Mouse (Mus musculus) embryonic facial prominence, embryonic 13.5 days (tissue): ENCODE data around the gene Mtmr1. TPM values are rescaled to one million over a fixed set of nuclear protein-coding genes. Genes with fewer than 3 reads are reported as not detected.

Source experiments
- ATAC-seq: fragments of 200-750 bp; cut with Nextera tagmentation; 2 replicates; pipeline ENCODE4 v1.8.0; 2017; ENCODE audit warnings: low read depth; ENCODE audit not compliant: insufficient number of reproducible peaks, insufficient read depth, low FRiP score, low TSS enrichment
- H3K27ac ChIP-seq: fragments of 300-500 bp; sonication (generic); 2 replicates; pipeline ENCODE4 v1.5.1; 2015; ENCODE audit warnings: moderate library complexity, mild to moderate bottlenecking, inconsistent platforms
- H3K27me3 ChIP-seq: fragments of 300-500 bp; sonication (generic); 2 replicates; pipeline ENCODE4 v1.6.1; 2015; ENCODE audit warnings: mild to moderate bottlenecking, inconsistent platforms
- H3K36me3 ChIP-seq: fragments of 300-500 bp; sonication (generic); 2 replicates; pipeline ENCODE4 v1.6.1; 2015; ENCODE audit warnings: mild to moderate bottlenecking, inconsistent platforms
- H3K4me1 ChIP-seq: fragments of 300-500 bp; sonication (generic); 2 replicates; pipeline ENCODE4 v1.6.1; 2015; ENCODE audit warnings: inconsistent platforms
- H3K4me2 ChIP-seq: fragments of 300-500 bp; sonication (generic); 2 replicates; pipeline ENCODE4 v1.6.1; 2015; ENCODE audit warnings: moderate library complexity, mild to moderate bottlenecking, inconsistent platforms
- H3K4me3 ChIP-seq: fragments of 300-500 bp; sonication (generic); 2 replicates; pipeline ENCODE4 v1.5.1; 2015; ENCODE audit warnings: mild to moderate bottlenecking, inconsistent platforms
- H3K9ac ChIP-seq: fragments of 300-500 bp; sonication (generic); 2 replicates; pipeline ENCODE4 v1.6.1; 2015; ENCODE audit warnings: mild to moderate bottlenecking, inconsistent platforms
- H3K9me3 ChIP-seq: fragments of 300-500 bp; sonication (generic); 2 replicates; pipeline ENCODE4 v1.6.1; 2016; ENCODE audit warnings: inconsistent platforms
- WGBS: fragments of 180-500 bp; shearing (Covaris S2); methylation state at CpG from one replicate; pipeline ENCODE4 v1.1.7; 2015; ENCODE audit warnings: mixed read lengths; 5-methylcytosine and 5-hydroxymethylcytosine counted together
- polyA plus RNA-seq: library from polyadenylated mRNA; unstranded; fragments of >200 nt; fragmentation: Nextera tagmentation; extraction: Ambion mirVana; gene quantifications from 2 replicates; pipeline ENCODE4 v1.2.1, GENCODE M21; 2015

The Mtmr1 gene
- polyA plus RNA-seq, 1 experiment from 2014 or later, result 9.4 TPM

DNA sequence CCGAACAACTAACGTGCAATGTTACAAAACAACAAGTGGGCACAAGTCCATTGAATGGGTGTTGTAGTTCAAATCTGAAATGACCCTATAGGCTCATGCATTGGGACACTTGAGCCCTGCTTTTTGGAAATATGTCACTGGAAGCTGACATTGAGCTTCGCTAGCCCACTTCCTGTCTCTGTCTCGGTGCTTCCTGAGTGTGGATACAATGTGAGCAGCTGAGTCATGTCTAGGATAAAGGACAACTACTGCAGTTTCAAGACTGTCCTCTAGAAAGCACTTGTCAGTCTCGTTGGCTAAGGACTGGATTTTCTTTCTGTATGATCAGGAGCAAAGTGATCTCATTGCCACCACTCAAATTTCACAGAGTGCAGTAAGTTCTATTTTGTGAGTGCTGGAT lies 78.4 kb downstream of the Mtmr1 start:
- Histone ChIP-seq H3K36me3 (no peaks in the 10 kb centered on the region), H3K4me3 (no peak overlapping the region), H3K4me2 (no peak overlapping the region), H3K27ac (no peak overlapping the region), H3K9me3 (no peaks in the 10 kb centered on the region), H3K27me3 (no peaks in the 10 kb centered on the region), H3K4me1 (no peaks in the 10 kb centered on the region), H3K9ac (no peak overlapping the region)
- WGBS, result 84% methylated on average over 5 of the region's 5 CpGs
- no peak for ATAC-seq

DNA sequence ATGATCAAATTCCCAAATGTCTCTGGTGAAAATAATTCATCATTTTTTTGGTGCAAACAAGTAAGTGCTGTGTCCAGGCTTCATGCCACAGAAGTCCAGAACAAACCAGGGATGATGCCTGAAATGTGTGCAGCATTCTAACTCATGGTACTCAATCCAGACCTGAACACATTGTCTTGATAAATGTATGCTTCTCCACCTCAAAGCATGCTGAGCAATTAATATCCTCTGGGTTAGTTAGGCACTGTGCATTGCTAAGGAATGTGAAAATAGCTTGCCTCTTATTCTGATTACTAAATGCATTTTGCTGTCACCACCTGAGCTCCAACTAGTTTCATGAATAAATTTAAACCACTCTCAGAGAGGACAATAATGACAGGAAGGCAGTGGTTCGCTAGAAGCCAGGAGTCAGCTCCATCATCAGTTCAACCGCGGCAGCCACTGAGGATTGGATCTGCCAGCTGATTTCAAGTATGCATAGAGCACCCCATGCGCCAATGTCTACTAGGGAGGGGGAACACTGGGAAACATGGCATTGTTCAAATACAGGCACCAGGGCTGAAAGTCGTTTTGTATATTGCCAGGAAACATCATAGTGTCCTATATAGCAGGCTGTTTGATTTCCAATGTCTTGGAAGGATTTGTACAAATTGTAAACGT lies 91.6 kb downstream of the Mtmr1 start:
- H3K27ac ChIP-seq, result no peak overlapping the region
- no peaks in the 10 kb centered on the region for H3K9me3 ChIP-seq
- H3K4me3 ChIP-seq, result no peak overlapping the region
- no peaks in the 10 kb centered on the region for H3K36me3 ChIP-seq
- no peaks in the 10 kb centered on the region for H3K27me3 ChIP-seq
- WGBS, result 79% methylated on average over 6 of the region's 6 CpGs
- no peak for ATAC-seq
- no peaks in the 10 kb centered on the region for H3K4me1 ChIP-seq
- H3K4me2 ChIP-seq, result no peak overlapping the region
- no peak overlapping the region for H3K9ac ChIP-seq

DNA sequence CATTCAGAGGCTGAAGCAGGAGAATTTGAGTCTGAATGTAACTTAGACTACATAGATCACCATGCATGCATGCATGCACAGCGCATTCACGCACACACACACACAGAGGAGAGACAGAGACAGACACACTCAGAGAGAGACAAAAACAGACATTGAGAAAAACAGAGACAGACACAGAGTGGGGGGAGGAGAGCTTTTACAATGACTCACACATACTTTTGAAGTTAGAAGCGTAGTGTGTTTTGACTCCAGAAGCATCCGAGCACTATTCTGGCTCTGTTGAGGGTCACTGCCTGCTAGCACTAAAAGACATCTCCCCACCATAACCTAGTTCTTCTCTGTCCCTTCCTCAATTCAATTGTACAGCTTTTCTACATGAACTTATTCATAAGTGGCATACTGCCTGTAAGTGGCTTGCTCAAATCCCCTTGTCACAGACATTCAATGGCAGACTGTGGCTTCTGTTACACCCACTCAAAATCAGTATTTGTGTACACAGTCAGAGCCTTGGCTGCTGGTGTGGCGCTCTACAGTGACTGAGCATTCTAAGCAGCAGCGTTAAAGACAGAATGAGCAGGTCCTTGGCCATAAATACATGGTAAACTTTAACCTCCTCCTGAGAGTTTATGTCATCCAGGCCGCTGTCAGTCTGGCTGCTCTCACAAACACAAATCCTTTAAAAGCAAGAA lies 99.7 kb downstream of the Mtmr1 start:
- no peak overlapping the region for H3K4me2 ChIP-seq

DNA sequence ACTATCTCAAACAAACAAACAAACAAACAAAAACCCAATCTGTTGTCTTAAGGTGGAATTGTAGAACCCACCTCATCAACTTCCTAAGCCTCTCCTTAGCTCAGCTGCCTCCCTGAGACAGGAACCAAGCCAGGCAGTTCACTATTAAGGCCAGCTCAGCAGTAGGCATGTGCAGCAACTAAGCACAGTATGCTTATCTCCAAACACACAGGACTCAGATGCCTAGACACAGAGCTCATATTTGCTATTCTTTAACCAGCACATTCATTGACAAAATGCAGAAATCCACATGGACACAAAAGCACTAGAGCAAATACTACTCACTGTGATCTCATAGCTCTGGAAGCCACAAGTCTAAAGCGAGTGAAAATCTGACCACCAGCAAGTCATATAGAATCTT lies 100.9 kb downstream of the Mtmr1 start:
- Histone ChIP-seq H3K9me3 (no peaks in the 10 kb centered on the region), H3K4me1 (no peaks in the 10 kb centered on the region), H3K27ac (no peak overlapping the region), H3K9ac (no peak overlapping the region), H3K36me3 (no peaks in the 10 kb centered on the region), H3K4me3 (no peak overlapping the region), H3K4me2 (no peak overlapping the region), H3K27me3 (no peaks in the 10 kb centered on the region)
- WGBS, result 86% methylated on average over 1 of the region's 1 CpGs
- no peak for ATAC-seq

More for the DNA sequence above, 99.7 kb downstream of the Mtmr1 start:
- Histone ChIP-seq H3K4me1 (no peaks in the 10 kb centered on the region), H3K27ac (no peak overlapping the region), H3K9me3 (no peaks in the 10 kb centered on the region), H3K36me3 (no peaks in the 10 kb centered on the region), H3K4me3 (no peak overlapping the region), H3K27me3 (no peaks in the 10 kb centered on the region), H3K9ac (no peak overlapping the region)
- no peak for ATAC-seq
- WGBS, result 78% methylated on average over 7 of the region's 7 CpGs

DNA sequence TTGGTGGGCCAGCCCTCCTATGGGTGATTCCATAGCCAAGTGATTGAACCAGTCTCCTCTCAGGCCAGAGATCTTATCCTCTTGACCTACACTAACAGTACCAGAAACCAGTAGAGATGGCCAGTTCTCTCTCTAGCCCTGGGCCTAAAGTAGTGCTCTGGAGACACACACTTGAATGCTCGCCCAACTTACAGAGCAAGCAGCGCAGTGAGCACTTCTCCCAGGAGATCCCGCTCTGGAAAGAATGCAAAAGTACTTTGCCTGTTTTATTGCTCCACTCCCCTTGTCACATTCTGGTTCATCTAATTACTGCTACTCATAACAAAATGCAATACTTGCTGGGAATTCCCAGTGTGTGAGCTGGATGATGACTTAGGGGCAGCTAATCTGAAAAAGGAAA lies 102.9 kb downstream of the Mtmr1 start:
- no peak for ATAC-seq
- Histone ChIP-seq H3K9ac (no peak overlapping the region), H3K27me3 (no peaks in the 10 kb centered on the region), H3K4me3 (no peak overlapping the region), H3K27ac (no peak overlapping the region), H3K36me3 (no peaks in the 10 kb centered on the region), H3K9me3 (no peaks in the 10 kb centered on the region), H3K4me2 (no peak overlapping the region), H3K4me1 (no peaks in the 10 kb centered on the region)
- WGBS, result 92% methylated on average over 3 of the region's 3 CpGs

Other genes starting within 250 kb of the Mtmr1 start
- gene Mtm1, start 154.0 kb upstream of the Mtmr1 start, polyA plus RNA-seq, result 3.6 and 4.6 TPM in 2 replicates
- 35.8 and 37.8 TPM in 2 replicates for gene Cd99l2, start 128.1 kb downstream of the Mtmr1 start, polyA plus RNA-seq
- gene Hmgb3, start 191.2 kb downstream of the Mtmr1 start, polyA plus RNA-seq, result 350 and 399 TPM in 2 replicates